Mouse (Mus musculus) limb, embryonic 10.5 days (tissue): ENCODE data around the gene Nfkbid. TPM values are rescaled to one million over a fixed set of nuclear protein-coding genes. Genes with fewer than 3 reads are reported as not detected.

Experiments
- DNase-seq: peaks from one replicate; pipeline ENCODE4 v3.0.0-alpha.2; 2017; ENCODE audit warnings: low spot score
- H3K27ac ChIP-seq: fragments of 300-500 bp; sonication (generic); 2 replicates; pipeline ENCODE4 v1.5.1; 2016; ENCODE audit warnings: mild to moderate bottlenecking
- H3K27me3 ChIP-seq: fragments of 300-500 bp; sonication (generic); 2 replicates; pipeline ENCODE4 v1.6.1; 2016; ENCODE audit warnings: low read depth, mild to moderate bottlenecking; ENCODE audit not compliant: poor library complexity, severe bottlenecking
- H3K36me3 ChIP-seq: fragments of 300-500 bp; sonication (generic); 2 replicates; pipeline ENCODE4 v1.6.1; 2016; ENCODE audit warnings: mild to moderate bottlenecking, moderate library complexity
- H3K4me1 ChIP-seq: fragments of 300-500 bp; sonication (generic); 2 replicates; pipeline ENCODE4 v1.6.1; 2016
- H3K4me3 ChIP-seq: fragments of 300-500 bp; sonication (generic); 2 replicates; pipeline ENCODE4 v1.5.1; 2016; ENCODE audit warnings: mild to moderate bottlenecking, moderate library complexity
- H3K9me3 ChIP-seq: fragments of 300-500 bp; sonication (generic); replicated peaks from 2 replicates; pipeline ENCODE4 v1.6.1; 2016; ENCODE audit warnings: mild to moderate bottlenecking
- WGBS: fragments of 180-500 bp; shearing (Covaris S2); methylation state at CpG from one replicate; pipeline ENCODE4 v1.1.7; 2016; 5-methylcytosine and 5-hydroxymethylcytosine counted together
- polyA plus RNA-seq: library from polyadenylated mRNA; unstranded; fragments of >200 nt; fragmentation: Nextera tagmentation; extraction: Ambion mirVana; gene quantifications from 2 replicates; pipeline ENCODE4 v1.2.1, GENCODE M21; 2016

Nfkbid gene
- 0.55 and 1.2 TPM in 2 replicates for polyA plus RNA-seq

- Histone ChIP-seq H3K4me1 (peaks cover 22% of the 10 kb centered on the region), H3K27me3 (peaks cover 51% of the 10 kb centered on the region), H3K9me3 (no peaks in the 10 kb centered on the region; the same call in 1 of the 2 replicates), H3K36me3 (peaks cover 8% of the 10 kb centered on the region), H3K4me3 (peak within 1 kb of the TSS; percentile 70), H3K27ac (peak within 1 kb of the TSS; percentile 54)
- WGBS = 12% methylated on average over 31 of the region's 31 CpGs
- peak; percentile 42 for DNase-seq
Observed at GRCm38 (mm10) chr7:30421175-30421889, at the start of gene Nfkbid. Gene Nfkbid, plus strand, starts transcription at chr7:30421732.

- peak; percentile 89 for DNase-seq
- Histone ChIP-seq H3K27me3 (no peaks in the 10 kb centered on the region), H3K27ac (peak overlapping the region; percentile 65; the same call in 1 of the 2 replicates), H3K4me3 (peak overlapping the region; percentile 43), H3K4me1 (peaks cover 6% of the 10 kb centered on the region; the same call in 1 of the 2 replicates), H3K9me3 (no peaks in the 10 kb centered on the region), H3K36me3 (no peaks in the 10 kb centered on the region)
- WGBS = 1% methylated on average over 21 of the region's 21 CpGs
Observed at GRCm38 (mm10) chr7:30373501-30373962, 48.0 kb upstream of the Nfkbid start.

- no peaks in the 10 kb centered on the region for H3K4me1 ChIP-seq
- no peak overlapping the region for H3K4me3 ChIP-seq
- H3K27me3 ChIP-seq = no peaks in the 10 kb centered on the region
- H3K36me3 ChIP-seq = no peaks in the 10 kb centered on the region
- H3K27ac ChIP-seq = no peak overlapping the region
- DNase-seq = no peak
- H3K9me3 ChIP-seq = no peaks in the 10 kb centered on the region
- WGBS = 69% methylated on average over 5 of the region's 5 CpGs
Observed at GRCm38 (mm10) chr7:30380061-30380460, 41.5 kb upstream of the Nfkbid start.

- Histone ChIP-seq H3K36me3 (no peaks in the 10 kb centered on the region), H3K27me3 (no peaks in the 10 kb centered on the region), H3K4me3 (no peak overlapping the region), H3K27ac (no peak overlapping the region), H3K9me3 (no peaks in the 10 kb centered on the region), H3K4me1 (no peaks in the 10 kb centered on the region)
- DNase-seq = no peak
- WGBS = 90% methylated on average over 9 of the region's 9 CpGs
Observed at GRCm38 (mm10) chr7:30384106-30384505, 37.4 kb upstream of the Nfkbid start.

GRCm38 (mm10) chr7:30392746-30393520 lies 28.6 kb upstream of the Nfkbid start:
- Histone ChIP-seq H3K4me1 (no peaks in the 10 kb centered on the region), H3K9me3 (no peaks in the 10 kb centered on the region), H3K36me3 (no peaks in the 10 kb centered on the region), H3K27ac (no peak overlapping the region), H3K27me3 (no peaks in the 10 kb centered on the region), H3K4me3 (no peak overlapping the region)
- DNase-seq = no peak
- 70% methylated on average over 4 of the region's 4 CpGs for WGBS

GRCm38 (mm10) chr7:30393631-30394030 lies 27.9 kb upstream of the Nfkbid start:
- Histone ChIP-seq H3K27ac (no peak overlapping the region), H3K4me1 (no peaks in the 10 kb centered on the region), H3K36me3 (no peaks in the 10 kb centered on the region), H3K9me3 (no peaks in the 10 kb centered on the region), H3K27me3 (no peaks in the 10 kb centered on the region), H3K4me3 (no peak overlapping the region)
- 89% methylated on average over 4 of the region's 4 CpGs for WGBS
- no peak for DNase-seq

- no peaks in the 10 kb centered on the region for H3K4me1 ChIP-seq
- WGBS = 67% methylated on average over 11 of the region's 11 CpGs
- no peaks in the 10 kb centered on the region for H3K9me3 ChIP-seq
- H3K36me3 ChIP-seq = no peaks in the 10 kb centered on the region
- no peak for DNase-seq
- no peak overlapping the region for H3K4me3 ChIP-seq
- no peak overlapping the region for H3K27ac ChIP-seq
- H3K27me3 ChIP-seq = no peaks in the 10 kb centered on the region
Observed at GRCm38 (mm10) chr7:30394379-30394778, 27.2 kb upstream of the Nfkbid start.

GRCm38 (mm10) chr7:30394871-30395270 lies 26.7 kb upstream of the Nfkbid start:
- WGBS = 40% methylated on average over 2 of the region's 2 CpGs
- no peak for DNase-seq
- no peaks in the 10 kb centered on the region for H3K9me3 ChIP-seq
- no peak overlapping the region for H3K4me3 ChIP-seq
- no peak overlapping the region for H3K27ac ChIP-seq
- no peaks in the 10 kb centered on the region for H3K36me3 ChIP-seq
- no peaks in the 10 kb centered on the region for H3K27me3 ChIP-seq
- H3K4me1 ChIP-seq = no peaks in the 10 kb centered on the region

GRCm38 (mm10) chr7:30399671-30400070 lies 21.9 kb upstream of the Nfkbid start:
- 70% methylated on average over 7 of the region's 7 CpGs for WGBS
- Histone ChIP-seq H3K9me3 (no peaks in the 10 kb centered on the region), H3K4me1 (no peaks in the 10 kb centered on the region), H3K27me3 (no peaks in the 10 kb centered on the region), H3K27ac (no peak overlapping the region), H3K36me3 (no peaks in the 10 kb centered on the region), H3K4me3 (no peak overlapping the region)
- no peak for DNase-seq

GRCm38 (mm10) chr7:30402343-30402742 lies 19.2 kb upstream of the Nfkbid start:
- Histone ChIP-seq H3K4me3 (no peak overlapping the region), H3K9me3 (no peaks in the 10 kb centered on the region), H3K27me3 (no peaks in the 10 kb centered on the region), H3K4me1 (no peaks in the 10 kb centered on the region), H3K27ac (no peak overlapping the region), H3K36me3 (no peaks in the 10 kb centered on the region)
- WGBS = 79% methylated on average over 4 of the region's 4 CpGs
- DNase-seq = no peak

GRCm38 (mm10) chr7:30408639-30409038 lies 12.9 kb upstream of the Nfkbid start:
- Histone ChIP-seq H3K4me1 (no peaks in the 10 kb centered on the region), H3K36me3 (no peaks in the 10 kb centered on the region), H3K4me3 (no peak overlapping the region), H3K9me3 (no peaks in the 10 kb centered on the region), H3K27me3 (no peaks in the 10 kb centered on the region), H3K27ac (no peak overlapping the region)
- 88% methylated on average over 3 of the region's 3 CpGs for WGBS
- DNase-seq = no peak

- no peak for DNase-seq
- Histone ChIP-seq H3K27ac (no peak overlapping the region), H3K9me3 (no peaks in the 10 kb centered on the region), H3K4me1 (no peaks in the 10 kb centered on the region), H3K27me3 (no peaks in the 10 kb centered on the region), H3K36me3 (no peaks in the 10 kb centered on the region), H3K4me3 (no peak overlapping the region)
- 39% methylated on average over 2 of the region's 2 CpGs for WGBS
Observed at GRCm38 (mm10) chr7:30409789-30410188, 11.7 kb upstream of the Nfkbid start.

- Histone ChIP-seq H3K27ac (no peak overlapping the region), H3K9me3 (no peaks in the 10 kb centered on the region), H3K36me3 (no peaks in the 10 kb centered on the region), H3K4me3 (no peak overlapping the region), H3K4me1 (no peaks in the 10 kb centered on the region), H3K27me3 (no peaks in the 10 kb centered on the region)
- 78% methylated on average over 3 of the region's 3 CpGs for WGBS
- no peak for DNase-seq
Observed at GRCm38 (mm10) chr7:30411023-30411422, 10.5 kb upstream of the Nfkbid start.
